Mouse (Mus musculus) lung, postnatal 0 days (tissue): ENCODE measurements around the gene Klra6. TPM values are rescaled to one million over a fixed set of nuclear protein-coding genes. Genes with fewer than 3 reads are reported as not detected.
"Not testable (repeated sequence)": the region's sequence is repeated elsewhere in the genome, so short reads cannot be mapped to it uniquely, and the experiment has no call there.

Experiments
- ATAC-seq: fragments of 200-750 bp; cut with Nextera tagmentation; 2 replicates; pipeline ENCODE4 v1.8.0; 2017; ENCODE audit warnings: moderate library complexity
- DNase-seq: peaks from one replicate; pipeline ENCODE4 v3.0.0-alpha.2; 2016; ENCODE audit warnings: low spot score
- H3K27ac ChIP-seq: fragments of 300-500 bp; sonication (generic); 2 replicates; pipeline ENCODE4 v1.5.1; 2014; ENCODE audit warnings: antibody characterized with exemption, mild to moderate bottlenecking, low read length, mixed read lengths
- H3K27me3 ChIP-seq: fragments of 300-500 bp; sonication (generic); replicated peaks from 2 replicates; pipeline ENCODE4 v1.6.1; 2014; ENCODE audit warnings: low read length, mixed read lengths; ENCODE audit not compliant: insufficient read depth
- H3K36me3 ChIP-seq: fragments of 300-500 bp; sonication (generic); 2 replicates; pipeline ENCODE4 v1.6.1; 2014; ENCODE audit warnings: low read length, mixed read lengths; ENCODE audit not compliant: insufficient read depth
- H3K4me1 ChIP-seq: fragments of 300-500 bp; sonication (generic); 2 replicates; pipeline ENCODE4 v1.6.1; 2014; ENCODE audit warnings: antibody characterized with exemption, low read depth, low read length, mixed read lengths; ENCODE audit not compliant: insufficient read depth
- H3K4me2 ChIP-seq: fragments of 300-500 bp; sonication (generic); replicated peaks from 2 replicates; pipeline ENCODE4 v1.6.1; 2014; ENCODE audit warnings: low read depth, mild to moderate bottlenecking, low read length, moderate library complexity, mixed read lengths
- H3K4me3 ChIP-seq: fragments of 300-500 bp; sonication (generic); 2 replicates; pipeline ENCODE4 v1.5.1; 2014; ENCODE audit warnings: low read depth, low read length
- H3K9ac ChIP-seq: fragments of 300-500 bp; sonication (generic); replicated peaks from 2 replicates; pipeline ENCODE4 v1.6.1; 2014; ENCODE audit warnings: low read depth, mild to moderate bottlenecking
- H3K9me3 ChIP-seq: fragments of 300-500 bp; sonication (generic); 2 replicates; pipeline ENCODE4 v1.6.1; 2016; ENCODE audit warnings: low read length, mixed read lengths
- CTCF ChIP-seq: IDR thresholded peaks from 2 replicates; pipeline ENCODE4 v1.5.1; 2016; ENCODE audit warnings: antibody characterized with exemption, mild to moderate bottlenecking
- EP300 ChIP-seq: IDR thresholded peaks from 2 replicates; pipeline ENCODE4 v1.6.1; 2016; ENCODE audit warnings: antibody characterized with exemption, mild to moderate bottlenecking, control low read depth
- WGBS: fragments of 180-500 bp; shearing (Covaris S2); extraction: QIAGEN DNeasy Blood & Tissue Kit; methylation state at CpG from one replicate; pipeline ENCODE4 v1.1.7; 2014; 5-methylcytosine and 5-hydroxymethylcytosine counted together
- polyA plus RNA-seq: library from polyadenylated mRNA; unstranded; fragments of >200 nt; fragmentation: Nextera tagmentation; extraction: Ambion mirVana; gene quantifications from 2 replicates; pipeline ENCODE4 v1.2.1, GENCODE M21; 2015

Klra6 gene
- polyA plus RNA-seq = not detected in 2 replicates

- H3K27ac ChIP-seq = no peak within 1 kb of the TSS
- no peaks in the 10 kb centered on the region for H3K9me3 ChIP-seq
Measured at GRCm38 (mm10) chr6:130026854-130027253, at the start of gene Klra6. Gene Klra6 (minus strand): TSS chr6:130026954.

GRCm38 (mm10) chr6:130067171-130067570 is 40.4 kb upstream of the Klra6 start, which contains the start of gene Klra4:
Gene Klra4 (minus strand): TSS chr6:130067271.
- not testable (repeated sequence) for H3K27ac ChIP-seq, ATAC-seq, H3K4me3 ChIP-seq, H3K9ac ChIP-seq, H3K36me3 ChIP-seq, H3K4me2 ChIP-seq, H3K27me3 ChIP-seq, H3K4me1 ChIP-seq, DNase-seq, H3K9me3 ChIP-seq
- 43% methylated on average over 1 of the region's 1 CpGs for WGBS

More at GRCm38 (mm10) chr6:130026854-130027253, at the start of gene Klra6:
- Histone ChIP-seq H3K36me3 (no peaks in the 10 kb centered on the region), H3K4me2 (no peak within 1 kb of the TSS), H3K4me1 (no peaks in the 10 kb centered on the region), H3K4me3 (no peak within 1 kb of the TSS), H3K27me3 (no peaks in the 10 kb centered on the region), H3K9ac (no peak within 1 kb of the TSS)
- TF ChIP-seq CTCF = no peak
- TF ChIP-seq EP300 = no peak
- WGBS = 72% methylated on average over 4 of the region's 4 CpGs
- ATAC-seq (no peak), DNase-seq (no peak)

DNA sequence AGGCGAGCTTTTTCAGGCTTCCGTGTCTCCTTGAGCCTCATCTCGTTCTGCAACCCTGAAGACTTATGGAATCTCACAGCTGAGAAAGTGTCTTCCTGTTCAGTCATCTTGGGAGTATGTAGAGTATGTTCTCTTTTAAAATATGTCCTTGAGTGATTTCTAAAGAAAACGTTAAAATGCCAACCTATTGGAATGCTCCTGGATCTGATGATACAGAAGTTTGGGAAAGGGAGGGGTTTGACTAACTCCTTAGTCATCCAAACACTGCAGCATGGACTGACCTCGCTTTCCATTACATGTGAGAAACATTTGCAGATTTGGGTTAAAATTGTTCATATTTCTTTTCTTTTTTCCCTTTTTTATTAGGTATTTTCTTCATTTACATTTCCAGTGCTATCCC is 38.4 kb upstream of the Klra6 start:
- no peaks in the 10 kb centered on the region; the same call in 1 of the 2 replicates for H3K9me3 ChIP-seq
- TF ChIP-seq CTCF = no peak
- no peak for TF ChIP-seq EP300
- ATAC-seq (no peak), DNase-seq (no peak)
- no peaks in the 10 kb centered on the region for H3K4me1 ChIP-seq
- WGBS = 68% methylated on average over 5 of the region's 5 CpGs
- H3K9ac ChIP-seq = no peak overlapping the region
- H3K27me3 ChIP-seq = no peaks in the 10 kb centered on the region
- no peaks in the 10 kb centered on the region for H3K36me3 ChIP-seq
- no peak overlapping the region for H3K27ac ChIP-seq
- H3K4me2 ChIP-seq = no peak overlapping the region
- H3K4me3 ChIP-seq = no peak overlapping the region

GRCm38 (mm10) chr6:130035146-130035545 is 8.4 kb upstream of the Klra6 start:
- H3K4me1 ChIP-seq, H3K4me2 ChIP-seq, H3K27ac ChIP-seq, ATAC-seq, H3K36me3 ChIP-seq, H3K9me3 ChIP-seq, H3K4me3 ChIP-seq, DNase-seq, H3K9ac ChIP-seq, H3K27me3 ChIP-seq: not testable (repeated sequence)
- WGBS = 40% methylated on average over 4 of the region's 4 CpGs

- ATAC-seq, H3K27me3 ChIP-seq, H3K27ac ChIP-seq, H3K9ac ChIP-seq, H3K4me2 ChIP-seq, H3K9me3 ChIP-seq, H3K4me3 ChIP-seq, DNase-seq, H3K4me1 ChIP-seq, H3K36me3 ChIP-seq: not testable (repeated sequence)
Measured at GRCm38 (mm10) chr6:130031493-130032089, 4.8 kb upstream of the Klra6 start.

Other genes with a start within 250 kb of the Klra6 start
- not detected in 2 replicates for gene Gm156, start 242.7 kb downstream of the Klra6 start, polyA plus RNA-seq
- not detected in 2 replicates for gene Gm17631, start 164.3 kb downstream of the Klra6 start, polyA plus RNA-seq
- 0.10 TPM in 1 of 2 replicates, not detected in the other for gene Klra17, start 150.3 kb downstream of the Klra6 start, polyA plus RNA-seq
- 0.51 and 0.57 TPM in 2 replicates for gene Klra5, start 109.3 kb downstream of the Klra6 start, polyA plus RNA-seq
- not detected in 2 replicates for gene Klra4, start 40.3 kb upstream of the Klra6 start, polyA plus RNA-seq
- gene Klra8, start 102.9 kb upstream of the Klra6 start, polyA plus RNA-seq = not detected in 2 replicates
- gene Klra9, start 166.2 kb upstream of the Klra6 start, polyA plus RNA-seq = not detected in 2 replicates
- gene Klra7, start 206.4 kb upstream of the Klra6 start, polyA plus RNA-seq = not detected in 2 replicates